Mouse (Mus musculus) ES-E14 (cell line): ENCODE data around the gene Arsb.

Experiments used
- CHD2 ChIP-seq: IDR thresholded peaks from 2 replicates; pipeline ENCODE4 v1.6.1; 2014; ENCODE audit warnings: mild to moderate bottlenecking, low read depth, low read length, inconsistent platforms
- HCFC1 ChIP-seq: IDR thresholded peaks from 2 replicates; pipeline ENCODE4 v1.6.1; 2012; ENCODE audit warnings: low read length, inconsistent platforms, borderline replicate concordance; ENCODE audit not compliant: insufficient read depth
- MAFK ChIP-seq: IDR thresholded peaks from 2 replicates; pipeline ENCODE4 v1.6.1; 2014; ENCODE audit warnings: mild to moderate bottlenecking, low read depth, low read length, inconsistent platforms; ENCODE audit not compliant: insufficient read depth
- ZC3H11A ChIP-seq: IDR thresholded peaks from 2 replicates; pipeline ENCODE4 v1.6.1; 2012; ENCODE audit warnings: low read depth, mild to moderate bottlenecking, inconsistent platforms, low read length, borderline replicate concordance
- ZNF384 ChIP-seq: IDR thresholded peaks from 2 replicates; pipeline ENCODE4 v1.6.1; 2012; ENCODE audit warnings: low read depth, low read length, inconsistent platforms

DNA sequence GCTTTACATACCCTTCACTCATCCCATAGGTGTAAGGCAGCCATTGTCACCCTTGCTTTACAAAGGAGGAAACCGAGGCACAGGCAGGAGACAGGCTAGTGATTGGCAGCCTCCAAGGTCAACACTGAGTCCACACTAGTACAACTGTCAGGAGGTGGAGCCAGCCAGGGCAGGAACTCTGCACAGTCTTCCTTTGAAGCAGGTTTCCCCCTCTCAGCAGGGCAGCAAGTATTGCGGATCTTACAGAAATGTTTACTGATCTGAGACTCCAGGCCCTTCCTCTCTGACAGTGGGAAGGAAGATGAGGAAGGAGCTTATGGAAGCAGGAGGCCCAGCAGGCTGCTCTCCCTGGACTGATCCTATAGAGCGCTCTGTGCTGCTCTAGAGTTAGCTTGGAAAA is 219.4 kb downstream of the Arsb start:
- TF ChIP-seq ZNF384: no peak
- TF ChIP-seq MAFK: no peak
- TF ChIP-seq ZC3H11A: no peak
- no peak for TF ChIP-seq HCFC1
- no peak for TF ChIP-seq CHD2
